Comparison of ENCODE assay signal across 8 mouse cellular contexts in genomic region chr6:91173221-91173880, GRCm38 (mm10). TPM values are rescaled to one million over a fixed set of nuclear protein-coding genes. Genes with fewer than 3 reads are reported as not detected.
DNase-seq lines count a peak whose midpoint lies in the region; ATAC-seq and TF ChIP-seq lines count a peak whose summit lies in the region.

No protein-coding gene starts in this region.

- DNase-seq in 3T3-L1 (ENCODE audit: low read depth, low spot score) (peak; percentile 94), NIH3T3 (ENCODE audit: low read depth) (peak; percentile 90)
- DNase-seq in embryo, embryonic 10.5 days (ENCODE audit: low spot score), result peak; percentile 81
- peak; percentile 77 to 86 for DNase-seq in heart, adult 18-20 months
- DNase-seq in kidney, adult 2 months, result peak; percentile 52
- no peak for DNase-seq in liver, embryonic 13.5 days

- no peaks in the 10 kb centered on the region for H3K4me1 ChIP-seq in kidney, adult 2 months (ENCODE audit: control insufficient read depth, insufficient read depth, low read length)
- peaks cover 38% of the 10 kb centered on the region for H3K4me1 ChIP-seq in liver, embryonic 13.5 days (replicated peaks)
- no peaks in the 10 kb centered on the region for H3K4me1 ChIP-seq in neural tube, embryonic 14.5 days (ENCODE audit: control insufficient read depth, insufficient read depth, low read length)

- peak; percentile 58 for TF ChIP-seq CTCF in kidney, adult 2 months (conservative IDR thresholded peaks at IDR 0.05; ENCODE audit: insufficient read depth, insufficient read length, low read depth, low read length)

- H3K4me3 ChIP-seq in kidney, adult 2 months (ENCODE audit: insufficient read depth, low read depth, low read length), result no peak overlapping the region
- no peak overlapping the region for H3K4me3 ChIP-seq in liver, embryonic 13.5 days (replicated peaks)
- no peak overlapping the region for H3K4me3 ChIP-seq in neural tube, embryonic 14.5 days (ENCODE audit: low read depth, low read length)

- 55% methylated on average over 7 of the region's 7 CpGs for WGBS in kidney, adult 2 months
- WGBS in liver, embryonic 13.5 days (ENCODE audit: insufficient replicate concordance), result 33% methylated on average over 7 of the region's 7 CpGs
- 46% methylated on average over 7 of the region's 7 CpGs for WGBS in neural tube, embryonic 14.5 days

- H3K27me3 ChIP-seq in kidney, adult 2 months (replicated peaks; ENCODE audit: control insufficient read depth, insufficient read depth, low read length), result no peaks in the 10 kb centered on the region
- H3K27me3 ChIP-seq in liver, embryonic 13.5 days, result peaks cover 11% of the 10 kb centered on the region; the same call in 1 of the 2 replicates
- no peaks in the 10 kb centered on the region for H3K27me3 ChIP-seq in neural tube, embryonic 14.5 days (ENCODE audit: control insufficient read depth, insufficient read depth, low read length)

- ATAC-seq in liver, embryonic 13.5 days (ENCODE audit: low read depth), result peak; percentile 52; the same call in 1 of the 2 replicates
- 0 out of 2 replicates have a peak, but pooled peaks have one; percentile 39 for ATAC-seq in neural tube, embryonic 14.5 days (ENCODE audit: low read depth)
- ATAC-seq in CD4-positive, CD25-positive, alpha-beta regulatory T cell, adult 4 months, result no peak

- no peak overlapping the region for H3K9ac ChIP-seq in liver, embryonic 13.5 days
- H3K9ac ChIP-seq in neural tube, embryonic 14.5 days (replicated peaks; ENCODE audit: low read depth, low read length), result no peak overlapping the region

- H3K27ac ChIP-seq in kidney, adult 2 months (ENCODE audit: insufficient read depth, low read depth, low read length), result no peak overlapping the region
- H3K27ac ChIP-seq in liver, embryonic 13.5 days, result no peak overlapping the region
- H3K27ac ChIP-seq in neural tube, embryonic 14.5 days (ENCODE audit: low read depth, low read length), result no peak overlapping the region

- H3K4me2 ChIP-seq in liver, embryonic 13.5 days, result no peak overlapping the region
- H3K4me2 ChIP-seq in neural tube, embryonic 14.5 days (ENCODE audit: low read depth, low read length), result no peak overlapping the region

- no peaks in the 10 kb centered on the region for H3K36me3 ChIP-seq in kidney, adult 2 months (ENCODE audit: control insufficient read depth, insufficient read depth, low read length)
- H3K36me3 ChIP-seq in liver, embryonic 13.5 days, result peaks cover 17% of the 10 kb centered on the region
- peaks cover 26% of the 10 kb centered on the region for H3K36me3 ChIP-seq in neural tube, embryonic 14.5 days (ENCODE audit: control insufficient read depth, insufficient read depth, low read length)

- H3K9me3 ChIP-seq in liver, embryonic 13.5 days (replicated peaks), result no peaks in the 10 kb centered on the region
- H3K9me3 ChIP-seq in neural tube, embryonic 14.5 days (ENCODE audit: control insufficient read depth, low read length), result no peaks in the 10 kb centered on the region

- no peak for TF ChIP-seq POLR2A in kidney, adult 2 months (IDR thresholded peaks at IDR 0.05; ENCODE audit: low read depth, low read length)

RNA-seq across cellular contexts. Expression of gene Hdac11, which starts 16.9 kb away (rescaled TPM):
- total RNA-seq in heart, adult 18-20 months (2021), result 10 to 100 TPM; 20.9 to 21.3 TPM
- 43.5 and 46.7 TPM in 2 replicates for polyA plus RNA-seq in kidney, adult 2 months (2012; rRNA removed)
- polyA plus RNA-seq in liver, embryonic 13.5 days (2015; fragmentation: Nextera tagmentation; extraction: Ambion mirVana), result 5.6 and 6.0 TPM in 2 replicates
- 43.0 and 50.0 TPM in 2 replicates for polyA plus RNA-seq in neural tube, embryonic 14.5 days (2014; fragmentation: Nextera tagmentation; extraction: Ambion mirVana)
- polyA plus RNA-seq in CD4-positive, CD25-positive, alpha-beta regulatory T cell, adult 4 months (2017; shearing (Covaris generic)), result 1 to 10 TPM; 1.5 to 2.0 TPM

RNA-seq across cellular contexts. Expression of gene Fbln2, which starts 38.9 kb away (rescaled TPM):
- 10 to 100 TPM; 42.0 to 43.1 TPM for total RNA-seq in heart, adult 18-20 months (2021)
- 12.6 and 18.0 TPM in 2 replicates for polyA plus RNA-seq in kidney, adult 2 months (2012; rRNA removed)
- polyA plus RNA-seq in liver, embryonic 13.5 days (2015; fragmentation: Nextera tagmentation; extraction: Ambion mirVana), result 8.7 and 8.8 TPM in 2 replicates
- 9.1 and 32.5 TPM in 2 replicates for polyA plus RNA-seq in neural tube, embryonic 14.5 days (2014; fragmentation: Nextera tagmentation; extraction: Ambion mirVana)
- polyA plus RNA-seq in CD4-positive, CD25-positive, alpha-beta regulatory T cell, adult 4 months (2017; shearing (Covaris generic)), result under 1 TPM; 0.86 to 0.90 TPM

RNA-seq across cellular contexts. Expression of gene Nup210, which starts 56.7 kb away (rescaled TPM):
- total RNA-seq in heart, adult 18-20 months (2021), result 1 to 10 TPM; 2.6 to 6.9 TPM
- 16.7 and 18.5 TPM in 2 replicates for polyA plus RNA-seq in kidney, adult 2 months (2012; rRNA removed)
- polyA plus RNA-seq in liver, embryonic 13.5 days (2015; fragmentation: Nextera tagmentation; extraction: Ambion mirVana), result 28.5 and 34.3 TPM in 2 replicates
- 18.3 and 21.5 TPM in 2 replicates for polyA plus RNA-seq in neural tube, embryonic 14.5 days (2014; fragmentation: Nextera tagmentation; extraction: Ambion mirVana)
- 100 to 1,000 TPM in 1 of 2 experiments, 10 to 100 TPM in 1; 86.2 to 109 TPM for polyA plus RNA-seq in CD4-positive, CD25-positive, alpha-beta regulatory T cell, adult 4 months (2017; shearing (Covaris generic))
